Mouse (Mus musculus) regulatory T cell (primary cell): ENCODE results near the gene Prkci.

ENCODE experiments used
- in situ Hi-C: fragments of 300-600 bp; cut with MboI, MseI; formaldehyde crosslinking; loops from one replicate; pipeline ENCODE4 v1.15.1; 2025; ENCODE audit warnings: high pct_unique_total_duplicates

Prkci gene

DNA sequence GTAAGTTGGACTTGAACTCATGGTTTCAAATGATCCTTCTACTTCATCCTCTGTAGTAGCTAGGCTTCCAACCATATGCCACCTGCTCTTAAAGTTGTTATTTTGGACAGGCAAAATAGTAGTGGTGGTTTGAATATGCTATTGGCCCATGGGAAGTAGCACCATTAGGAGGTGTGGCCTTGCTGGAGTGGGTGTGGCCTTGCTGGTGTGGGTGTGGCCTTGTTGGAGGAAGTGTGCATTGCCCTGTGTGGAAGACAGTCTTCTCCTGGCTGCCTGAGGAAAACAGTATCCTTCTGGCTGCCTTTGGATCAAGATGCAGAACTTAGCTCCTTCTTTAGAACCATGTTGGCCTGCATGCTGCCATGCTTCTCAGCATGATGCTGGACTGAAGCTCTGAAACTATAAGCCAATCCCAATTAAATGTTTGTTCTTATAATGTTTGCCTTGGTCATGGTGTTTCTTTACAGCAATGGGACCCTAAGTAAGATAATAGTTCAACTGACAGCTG, 2.4 kb upstream of the Prkci start:
- in situ Hi-C loops = no loop called here

DNA sequence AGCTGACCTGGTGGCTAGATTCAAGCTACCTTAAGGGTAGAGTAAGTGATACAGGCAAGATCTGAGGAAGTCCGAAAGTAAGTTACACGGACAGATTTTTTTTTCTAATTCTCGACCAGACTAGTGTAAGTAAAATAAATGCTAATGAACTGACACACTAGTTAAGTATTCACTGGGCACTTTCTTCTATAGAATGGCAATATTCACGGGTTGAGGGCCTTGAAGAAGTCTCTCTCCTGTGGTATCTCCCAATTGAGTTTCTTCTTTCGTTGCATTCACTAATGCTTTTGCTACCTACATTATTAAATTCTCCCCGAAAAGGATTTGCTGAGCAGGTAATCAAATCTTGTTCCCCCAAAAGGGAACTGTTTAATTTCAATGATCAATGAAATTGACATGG, 688 bp upstream of the Prkci start:
- in situ Hi-C loops = no loop called here

DNA sequence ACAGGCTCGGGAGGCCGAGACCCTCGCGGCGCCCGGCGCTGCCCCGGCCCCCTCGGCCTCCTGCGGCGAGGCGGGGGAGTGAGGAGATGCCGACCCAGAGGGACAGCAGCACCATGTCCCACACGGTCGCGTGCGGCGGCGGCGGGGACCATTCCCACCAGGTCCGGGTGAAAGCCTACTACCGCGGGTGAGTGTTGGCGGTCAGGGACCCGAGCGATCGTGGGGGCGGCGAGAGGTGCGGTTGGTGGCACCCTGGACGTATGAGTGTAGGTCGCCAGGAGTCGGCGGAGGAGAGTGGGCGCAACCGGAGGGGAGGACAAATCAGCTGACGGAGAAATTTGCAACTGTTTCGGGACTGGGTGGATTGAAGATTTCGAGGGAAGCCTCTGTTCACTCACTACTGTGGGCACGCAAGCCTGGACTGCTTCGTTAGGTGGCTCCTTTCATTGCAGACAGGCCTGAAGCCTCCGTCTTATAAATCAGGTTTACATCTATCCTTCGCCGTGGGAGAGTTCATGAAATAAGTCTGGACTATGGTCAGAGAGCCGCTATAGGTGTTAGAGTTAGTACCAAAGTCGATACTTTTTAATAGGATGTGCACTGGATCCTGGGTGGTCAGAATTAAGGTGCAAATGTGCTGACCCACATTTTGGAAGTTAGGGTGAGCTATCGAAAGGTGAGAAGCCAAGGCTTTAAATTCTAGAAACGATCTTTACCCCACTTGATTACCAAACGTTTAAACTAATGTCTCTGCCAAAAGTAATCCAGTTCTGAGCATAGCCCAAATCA, 546 bp downstream of the Prkci start:
- in situ Hi-C loops = no loop called here

DNA sequence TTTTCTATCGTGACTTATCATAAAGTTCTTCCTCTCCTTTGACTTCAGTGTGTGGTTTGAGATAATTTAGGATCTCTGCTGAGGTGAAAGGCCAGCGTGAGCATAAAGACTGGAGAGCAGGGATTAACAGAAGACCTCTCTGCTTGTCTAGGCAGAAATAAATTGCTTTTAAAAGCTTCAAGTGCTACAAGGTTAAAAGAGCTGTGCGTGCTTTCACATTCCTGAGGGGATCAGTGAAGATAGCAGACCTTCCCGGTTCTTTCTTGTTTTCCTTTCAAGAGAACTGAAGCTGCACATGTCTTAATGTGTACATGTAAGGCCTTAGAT, 1.1 kb downstream of the Prkci start:
- in situ Hi-C loops = no loop called here

DNA sequence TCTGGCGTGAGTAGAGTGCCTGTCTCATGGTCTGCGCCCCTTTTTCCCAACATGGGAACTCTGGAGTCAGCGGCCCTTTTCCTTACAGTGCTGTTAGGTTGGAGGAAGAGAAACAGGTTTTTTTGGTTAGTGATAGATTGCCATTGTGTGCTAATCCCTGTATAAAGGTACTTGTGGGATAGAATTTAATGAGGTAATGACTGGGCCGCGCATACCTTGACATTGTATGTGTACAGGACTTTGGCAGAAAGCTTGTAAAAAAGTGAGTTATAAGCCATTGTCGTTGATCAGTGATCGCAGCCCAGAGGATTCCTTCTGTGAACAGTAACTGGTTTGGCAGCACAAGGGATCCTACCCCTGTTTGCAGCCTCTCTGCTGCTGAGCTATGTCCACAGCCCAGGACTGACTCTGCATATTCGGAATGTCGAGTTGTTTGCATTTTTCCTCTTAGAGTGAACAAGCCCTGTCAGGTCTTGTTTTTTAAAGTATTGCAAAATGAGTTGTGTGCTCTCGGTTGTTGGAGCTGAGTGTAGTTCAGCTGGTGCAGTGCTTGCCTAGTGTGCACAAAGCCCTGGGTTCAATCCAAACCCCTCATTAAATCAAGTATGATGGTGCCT, 4.0 kb downstream of the Prkci start:
- in situ Hi-C loops = no loop called here

DNA sequence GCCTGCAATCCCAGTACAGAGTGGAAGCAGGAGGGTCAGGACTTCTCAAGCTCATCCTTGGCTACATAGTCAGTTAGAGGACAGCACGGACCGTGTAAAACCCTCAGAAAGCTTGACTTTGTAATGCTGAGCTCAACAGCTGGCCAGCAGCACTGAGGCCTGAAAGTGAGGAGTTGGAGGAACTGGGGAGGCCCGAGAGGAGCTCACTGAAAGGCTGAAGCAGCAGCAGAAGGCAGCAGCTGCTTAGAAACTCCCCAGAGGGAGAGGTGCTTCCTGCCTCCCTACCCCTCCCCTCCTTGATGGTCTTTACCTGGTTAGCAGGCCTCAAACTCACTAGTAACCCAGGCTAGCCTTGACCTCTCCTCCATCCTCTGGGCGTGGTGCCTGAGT, 4.5 kb downstream of the Prkci start:
- in situ Hi-C loops = no loop called here

DNA sequence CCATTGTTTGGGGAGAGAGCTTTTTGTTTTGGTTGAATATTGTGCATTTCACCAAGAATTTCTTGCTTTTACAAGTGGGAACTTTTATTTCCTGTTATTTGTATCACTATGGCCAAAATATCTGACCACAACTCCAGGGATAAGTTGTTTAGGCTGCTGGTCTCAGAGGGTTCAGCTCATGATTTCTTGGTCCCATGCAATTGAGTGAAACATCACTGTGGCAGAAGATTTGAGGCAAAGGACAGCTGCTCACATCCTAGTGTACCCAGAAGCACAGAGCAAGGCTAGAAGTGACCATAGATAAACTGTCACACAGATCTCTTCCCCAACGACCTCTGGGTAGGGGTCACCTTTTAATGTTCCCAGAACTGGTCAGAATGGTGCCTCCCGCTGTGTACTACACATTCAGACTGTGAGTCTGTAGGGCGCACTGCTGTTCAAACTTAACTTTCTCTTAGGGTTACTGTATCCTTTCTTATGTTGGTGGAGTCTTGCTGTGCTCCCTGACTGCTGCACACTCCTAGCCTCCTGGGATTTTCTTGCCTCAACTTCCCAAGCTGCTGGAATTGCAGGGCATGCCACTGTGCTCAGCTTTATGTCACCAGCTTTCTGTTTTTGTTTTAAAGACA, 5.6 kb downstream of the Prkci start:
- in situ Hi-C loops = no loop called here

DNA sequence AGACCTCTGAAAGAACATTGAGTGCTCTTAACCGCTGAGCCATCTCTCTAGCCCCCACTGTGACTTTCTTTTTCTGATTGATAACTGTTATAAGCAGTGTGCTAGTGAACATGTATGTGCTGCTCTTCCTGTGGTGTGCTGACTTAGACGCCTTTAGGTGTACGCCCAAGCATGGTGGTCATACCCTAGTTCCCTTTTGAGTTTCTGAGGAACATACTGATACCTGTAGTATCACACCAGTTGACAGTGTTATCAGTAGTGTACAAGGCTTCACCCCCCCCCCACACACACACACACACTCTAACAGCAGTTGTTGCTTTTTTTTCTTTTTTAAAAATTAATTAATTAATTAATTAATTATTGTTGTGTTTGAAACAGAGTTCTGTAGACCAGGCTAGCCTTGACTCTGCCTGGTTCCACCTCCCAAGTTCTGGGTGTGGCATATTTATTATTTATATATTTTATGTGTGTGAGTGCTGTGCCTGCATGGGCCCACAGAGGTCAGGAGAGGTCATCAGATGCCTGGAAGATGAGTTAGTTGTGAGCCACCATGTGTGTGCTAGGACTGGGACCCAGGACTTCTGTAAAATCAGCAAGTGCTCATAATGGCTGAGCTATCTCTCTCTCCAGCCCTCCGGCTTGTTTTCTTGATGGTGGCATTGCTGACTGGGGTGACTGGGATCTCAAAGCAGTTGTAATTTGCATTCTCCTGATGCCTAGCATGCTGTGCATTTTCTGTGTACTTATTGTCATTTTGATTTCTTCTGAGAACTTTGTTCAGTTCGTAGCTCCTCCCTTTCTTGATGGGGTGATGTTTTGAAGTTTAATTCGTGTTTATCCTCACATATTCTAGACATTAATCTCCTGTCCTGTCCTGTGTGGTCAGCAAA, 9.0 kb downstream of the Prkci start:
- in situ Hi-C loops = no loop called here

DNA sequence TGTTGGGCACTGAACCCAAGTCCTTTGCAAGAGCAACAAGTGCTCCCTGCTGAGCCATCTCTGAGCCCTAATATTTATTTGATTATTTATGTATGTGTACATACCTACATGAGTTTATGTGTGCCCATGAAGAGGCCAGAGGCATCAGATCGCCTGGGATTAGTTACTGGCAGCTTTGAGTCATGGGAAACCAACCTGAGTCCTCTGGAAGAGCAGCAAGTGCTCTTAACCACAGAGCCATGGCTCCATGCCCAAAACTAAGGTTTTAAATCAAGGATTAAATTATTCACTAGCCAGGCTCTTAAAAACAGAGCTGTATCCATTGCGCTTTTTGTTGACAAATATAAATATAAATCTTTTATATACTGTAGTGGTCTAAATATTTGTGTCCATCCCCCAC, 18.8 kb downstream of the Prkci start:
- in situ Hi-C loops = no loop called here

DNA sequence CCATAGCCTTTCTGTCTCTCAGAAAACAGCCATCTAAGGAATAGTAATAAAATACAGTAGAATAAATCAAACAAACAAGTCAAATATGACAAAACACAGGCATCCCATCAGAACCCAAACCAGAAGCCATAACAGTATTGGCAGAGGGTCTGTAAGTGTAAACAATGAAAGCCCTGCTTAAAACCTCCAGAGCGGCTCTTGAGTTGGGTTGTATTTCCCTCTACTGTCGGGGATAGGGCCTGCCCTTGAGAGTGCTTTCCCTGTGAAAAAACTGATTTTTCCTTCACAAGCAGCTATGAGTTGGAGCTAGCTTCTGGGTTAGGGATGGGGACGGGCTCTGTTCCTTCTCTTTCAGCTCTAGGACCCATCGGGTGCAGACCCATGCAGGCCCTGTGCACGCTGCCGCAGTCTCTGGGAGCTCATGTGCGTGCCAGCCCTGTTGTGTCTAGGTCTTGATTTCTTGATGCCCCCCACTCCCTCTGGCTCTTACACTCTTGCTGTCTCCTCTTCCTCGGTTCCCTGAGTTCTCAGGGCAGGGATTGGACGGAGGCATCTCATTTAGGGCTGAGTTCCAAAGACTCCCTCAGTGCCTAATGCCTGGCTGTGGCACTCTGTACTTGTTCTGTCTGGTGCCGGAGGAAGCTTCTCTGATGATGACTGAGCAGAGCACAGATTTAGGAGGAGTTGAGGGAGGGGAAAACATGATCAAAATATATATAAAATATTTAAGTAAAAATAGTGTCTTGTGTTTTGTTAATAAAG, 20.3 kb downstream of the Prkci start:
- in situ Hi-C loops = no loop called here

DNA sequence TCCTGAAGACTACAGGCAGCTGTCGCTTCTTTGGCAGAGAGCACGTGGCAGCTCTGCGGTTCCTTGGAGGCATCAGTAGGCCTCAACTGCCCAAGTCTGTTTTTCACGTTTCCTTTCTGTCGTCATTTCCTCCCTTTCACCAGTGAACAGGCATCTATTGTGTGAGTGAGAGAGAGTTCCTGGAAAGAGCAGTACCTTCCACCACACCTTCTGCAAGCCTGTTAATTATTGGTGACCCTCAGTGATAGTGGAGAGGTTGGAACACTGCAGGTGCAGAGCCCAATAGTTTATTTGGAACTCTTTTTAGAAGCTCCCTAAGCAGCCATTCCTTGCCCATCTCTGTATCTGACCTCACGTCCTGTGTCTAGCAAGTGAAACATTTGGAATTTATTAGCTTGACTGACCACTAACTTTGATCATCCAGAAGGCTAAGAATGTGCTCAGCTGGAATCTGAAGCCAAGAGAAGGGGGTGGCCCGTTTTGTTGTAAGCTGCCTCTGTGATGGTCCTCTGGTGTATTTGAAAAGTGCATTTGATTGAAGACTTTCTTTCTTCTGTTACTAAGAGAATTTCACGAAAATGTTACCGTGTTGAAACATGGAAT, 21.1 kb downstream of the Prkci start:
- in situ Hi-C loops = no loop called here

DNA sequence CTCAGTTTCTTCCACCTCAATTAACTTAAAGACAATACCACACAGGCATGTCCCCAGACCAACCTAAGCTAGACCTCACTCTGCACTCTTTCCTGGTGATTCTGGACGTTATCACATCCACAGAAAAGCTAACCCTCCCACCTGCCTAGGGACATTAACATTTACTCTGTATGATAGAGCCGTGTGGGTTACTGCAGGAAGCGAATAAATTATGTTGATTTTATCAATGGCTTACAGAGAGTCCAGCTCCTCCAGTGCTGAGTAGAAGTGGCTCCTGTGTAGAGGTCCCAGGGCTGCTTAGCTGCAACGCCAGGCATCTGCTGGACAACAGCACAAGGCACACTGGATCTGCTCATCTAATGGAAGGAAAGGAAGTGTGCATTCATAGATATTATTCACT, 22.1 kb downstream of the Prkci start:
- in situ Hi-C loops = no loop called here

DNA sequence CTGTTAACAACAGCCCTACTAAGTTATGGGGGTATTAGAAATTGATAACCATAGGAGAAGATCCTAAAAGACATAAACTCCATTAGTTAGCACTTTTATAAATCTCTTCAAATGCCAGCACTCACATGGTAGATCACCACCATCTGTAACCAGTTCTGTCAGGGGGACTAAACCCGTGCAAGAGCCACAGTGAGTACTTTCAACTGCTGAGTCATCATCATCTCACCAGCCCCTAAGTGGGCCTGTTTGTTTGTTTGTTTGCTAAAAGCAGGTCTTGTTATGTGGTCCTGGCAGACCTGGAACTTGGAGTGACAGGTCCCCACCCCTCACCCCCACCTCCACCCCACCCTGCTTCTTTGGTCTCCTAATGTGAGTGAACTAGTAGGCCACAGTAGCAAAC, 23.7 kb downstream of the Prkci start:
- in situ Hi-C loops = no loop called here

DNA sequence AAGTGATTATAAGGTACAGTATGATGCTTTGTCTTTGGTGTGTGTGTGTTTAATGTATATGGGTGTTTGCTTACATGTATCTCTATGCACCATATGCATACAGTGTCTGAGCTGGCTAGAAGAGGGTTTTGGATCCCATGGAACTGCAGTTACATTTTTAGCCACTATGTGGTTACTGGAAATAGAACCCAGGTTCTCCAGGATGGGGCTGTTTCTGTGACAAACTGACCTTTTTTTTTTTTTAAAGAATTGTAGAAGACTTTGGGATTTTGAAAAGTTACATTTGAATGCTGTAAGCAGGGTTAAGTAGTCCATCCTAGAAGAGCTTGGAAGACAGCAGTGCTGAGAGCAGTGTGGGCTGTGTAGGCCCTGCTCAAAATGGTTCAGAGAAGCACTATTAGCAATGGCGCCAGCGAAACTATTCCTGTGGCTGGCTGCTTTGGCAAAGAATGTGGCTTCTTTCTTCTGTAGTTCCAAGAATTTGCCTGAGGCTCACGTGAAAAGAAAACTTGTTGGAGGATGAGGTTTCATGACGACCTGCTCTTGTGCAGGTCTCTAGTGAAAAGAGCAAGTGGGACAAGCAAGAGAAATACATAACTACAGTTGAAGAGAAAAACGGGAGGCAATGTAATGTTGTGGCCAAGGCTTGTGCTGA, 24.4 kb downstream of the Prkci start:
- in situ Hi-C loops = no loop called here

DNA sequence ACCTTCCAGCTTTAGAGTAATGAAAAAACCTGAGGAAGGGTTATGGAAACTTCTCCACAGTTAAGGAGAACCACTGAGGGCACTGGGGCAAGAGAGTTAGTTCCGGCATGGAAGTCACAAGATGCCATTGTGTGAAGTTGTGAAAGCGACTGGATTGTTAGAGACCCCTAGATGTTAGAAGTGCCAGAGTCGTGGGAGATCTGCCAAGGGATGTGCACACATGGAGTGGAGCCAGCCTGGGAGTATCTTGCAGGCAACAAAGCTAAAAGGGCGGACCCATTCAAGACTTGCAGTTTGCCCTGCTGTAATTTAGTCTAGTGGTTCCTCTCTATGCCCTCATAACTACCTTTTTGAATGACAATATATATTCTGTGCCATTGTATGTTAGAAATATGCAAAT, 25.1 kb downstream of the Prkci start:
- in situ Hi-C loops = no loop called here

DNA sequence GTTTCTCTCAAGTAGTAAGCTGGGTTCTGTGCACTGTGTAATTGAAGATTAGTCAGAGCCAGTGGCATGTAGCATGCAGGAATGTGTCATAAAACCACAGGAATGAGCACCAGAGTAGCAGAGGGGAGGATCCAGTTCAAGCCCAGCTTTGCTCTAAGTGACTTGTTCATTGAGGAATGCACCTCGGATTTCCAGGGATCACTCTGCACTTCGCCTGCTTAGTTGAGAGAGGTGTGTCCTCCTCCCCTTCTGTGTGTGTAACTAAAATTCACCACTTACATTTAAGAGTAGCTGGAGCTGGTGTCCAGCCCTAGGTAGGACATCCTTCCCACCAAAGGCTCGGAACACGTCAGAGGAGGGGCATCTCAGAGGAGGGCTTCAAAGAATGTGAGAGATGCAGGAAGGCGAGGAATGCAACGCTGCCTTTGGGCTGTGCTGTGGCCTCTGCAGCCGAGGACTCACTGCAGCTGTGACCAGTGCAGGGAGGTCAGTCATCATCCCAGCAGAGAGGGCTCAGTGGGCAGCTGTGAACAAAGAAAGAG, 27.4 kb downstream of the Prkci start:
- in situ Hi-C loops = no loop called here

DNA sequence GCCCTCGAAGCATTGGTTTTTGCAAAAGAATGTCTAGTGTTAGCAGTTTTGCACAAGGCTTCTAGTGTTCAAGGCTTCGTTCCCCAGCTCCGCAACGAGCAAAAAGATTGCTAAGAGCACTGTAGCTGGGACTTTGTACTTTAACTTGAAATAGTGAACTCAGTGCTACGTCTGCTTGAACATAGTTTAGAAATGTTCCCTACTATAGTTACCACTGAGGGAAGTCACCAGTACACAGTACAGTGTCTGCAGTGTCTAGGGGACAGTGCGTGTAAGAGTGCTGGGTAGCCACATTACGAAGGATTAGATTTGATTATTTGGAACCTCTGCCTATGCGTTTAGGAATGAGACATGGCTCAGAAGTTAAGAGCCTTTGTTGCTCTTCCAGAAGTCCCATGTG, 32.2 kb downstream of the Prkci start:
- in situ Hi-C loops = no loop called here

DNA sequence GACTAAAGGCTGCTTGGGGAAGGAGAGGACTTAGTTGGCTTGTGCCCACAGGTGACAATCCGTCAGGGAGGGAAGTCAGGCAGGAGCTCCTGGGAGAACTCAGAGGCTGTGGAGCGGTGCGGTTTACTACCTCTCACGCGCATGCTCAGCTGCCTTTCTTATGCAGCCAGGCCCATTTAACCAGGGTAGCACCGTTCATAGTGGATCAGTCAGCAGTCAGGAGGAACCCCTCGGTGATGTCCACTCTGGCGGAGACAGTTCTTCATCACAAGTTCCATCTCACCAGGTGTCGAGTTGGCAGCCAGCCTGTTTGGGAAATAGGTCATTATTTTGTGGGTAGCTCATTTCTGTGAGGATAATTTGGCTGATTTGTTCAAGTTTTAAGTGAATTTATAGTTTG, 36.1 kb downstream of the Prkci start:
- in situ Hi-C loops = no loop called here

DNA sequence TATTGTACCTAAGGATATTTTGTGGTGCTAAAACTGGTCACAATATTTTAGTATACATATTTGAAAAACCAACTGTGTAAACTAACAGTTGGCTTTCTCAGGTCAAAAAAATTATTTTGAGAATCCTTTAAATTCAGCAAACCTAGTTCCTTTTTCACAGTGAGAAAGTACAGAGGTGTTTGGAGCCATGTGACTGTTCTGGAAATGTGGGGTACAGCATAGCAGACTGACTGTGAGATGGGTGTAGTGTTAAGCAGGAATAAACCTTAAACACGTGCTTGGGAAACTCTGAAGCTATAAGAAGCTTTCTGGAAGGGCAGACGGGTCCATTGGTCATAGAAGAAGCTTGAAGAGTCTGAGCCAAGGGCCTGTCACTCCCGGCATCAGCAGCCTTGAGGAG, 38.1 kb downstream of the Prkci start:
- in situ Hi-C loops = no loop called here

DNA sequence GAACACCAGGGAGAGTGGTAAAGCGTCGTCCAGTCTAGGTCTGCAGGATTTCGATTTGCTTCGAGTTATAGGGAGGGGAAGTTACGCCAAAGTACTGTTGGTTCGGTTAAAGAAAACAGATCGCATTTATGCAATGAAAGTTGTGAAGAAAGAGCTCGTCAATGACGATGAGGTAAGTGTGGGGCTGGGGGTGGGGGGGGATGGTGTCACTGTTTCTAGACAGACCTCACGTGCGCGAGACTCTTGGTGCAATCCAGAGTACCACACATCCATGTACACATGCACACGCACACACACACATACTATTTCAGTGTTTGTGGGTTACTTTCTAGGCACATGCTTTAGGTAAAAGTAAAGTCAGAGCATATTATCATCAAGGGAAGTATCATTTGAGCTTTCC, 42.3 kb downstream of the Prkci start:
- in situ Hi-C loops = no loop called here
